Mouse (Mus musculus) myocyte (in vitro differentiated cells): ENCODE results near the gene 2210016F16Rik. TPM values are rescaled to one million over a fixed set of nuclear protein-coding genes. Genes with fewer than 3 reads are reported as not detected.
A peak's percentile ranks its signal among the peaks of the same experiment; 100 is the strongest.

Experiments
- H3K27me3 ChIP-seq: one replicate; pipeline ENCODE4 v1.6.1; 2011; ENCODE audit not compliant: control insufficient read depth, insufficient read depth, insufficient read length
- H3K36me3 ChIP-seq: one replicate; pipeline ENCODE4 v1.6.1; 2011; ENCODE audit not compliant: control insufficient read depth, insufficient read depth
- H3K4me2 ChIP-seq: one replicate; pipeline ENCODE4 v1.6.1; 2011; ENCODE audit warnings: low read depth, control low read depth
- H3K4me3 ChIP-seq: one replicate; pipeline ENCODE4 v1.5.1; 2011; ENCODE audit warnings: mild to moderate bottlenecking, control low read depth, moderate library complexity
- H3K79me2 ChIP-seq: one replicate; pipeline ENCODE4 v1.6.1; 2011; ENCODE audit not compliant: control insufficient read depth, insufficient read depth
- H3ac ChIP-seq: one replicate; pipeline ENCODE4 v1.6.1; 2011; ENCODE audit not compliant: control insufficient read depth, insufficient read length
- CEBPB ChIP-seq: IDR thresholded peaks from 2 replicates; pipeline ENCODE4 v1.6.1; 2011; ENCODE audit warnings: mild to moderate bottlenecking, moderate library complexity; ENCODE audit not compliant: poor library complexity, insufficient read depth, severe bottlenecking
- E2F4 ChIP-seq: IDR thresholded peaks from one replicate; pipeline ENCODE4 v1.6.1; 2011; ENCODE audit warnings: mild to moderate bottlenecking, control low read depth, moderate library complexity; ENCODE audit not compliant: insufficient read depth
- MAX ChIP-seq: IDR thresholded peaks from one replicate; pipeline ENCODE4 v1.6.1; 2011; ENCODE audit warnings: low read depth, mild to moderate bottlenecking, control low read depth
- MYOD1 ChIP-seq, 3 experiments: IDR thresholded peaks; one replicate each; pipeline ENCODE4 v1.6.1; 2011; ENCODE audit warnings: control low read depth in 2 of 3, low read depth in 2 of 3, mild to moderate bottlenecking in 2 of 3, moderate library complexity in 1 of 3; ENCODE audit not compliant: insufficient read length in 2 of 3, control insufficient read depth in 1 of 3
- MYOG ChIP-seq, 3 experiments: IDR thresholded peaks; one replicate each; pipeline ENCODE4 v1.6.1; 2011; ENCODE audit warnings: control low read depth in 2 of 3, low read depth in 2 of 3, mild to moderate bottlenecking in 2 of 3; ENCODE audit not compliant: insufficient read length in 2 of 3, control insufficient read depth in 1 of 3, insufficient read depth in 1 of 3
- POLR2A ChIP-seq: IDR thresholded peaks from one replicate; pipeline ENCODE4 v1.6.1; 2011; ENCODE audit warnings: low read depth, mild to moderate bottlenecking, control low read depth, moderate library complexity; ENCODE audit not compliant: insufficient read length
- POLR2AphosphoS2 ChIP-seq: IDR thresholded peaks from one replicate; pipeline ENCODE4 v1.6.1; 2011; ENCODE audit warnings: low read depth, control low read depth; ENCODE audit not compliant: insufficient read length
- REST ChIP-seq: IDR thresholded peaks from one replicate; pipeline ENCODE4 v1.6.1; 2011; ENCODE audit warnings: mild to moderate bottlenecking, control low read depth, moderate library complexity; ENCODE audit not compliant: insufficient read depth, insufficient read length
- SRF ChIP-seq: IDR thresholded peaks from one replicate; pipeline ENCODE4 v1.6.1; 2011; ENCODE audit warnings: low read depth; ENCODE audit not compliant: control insufficient read depth, insufficient read length
- TCF12 ChIP-seq: IDR thresholded peaks from one replicate; pipeline ENCODE4 v1.6.1; 2011; ENCODE audit warnings: mild to moderate bottlenecking, control low read depth; ENCODE audit not compliant: poor library complexity, insufficient read depth, severe bottlenecking
- TCF3 ChIP-seq: IDR thresholded peaks from one replicate; pipeline ENCODE4 v1.6.1; 2011; ENCODE audit warnings: low read depth, control low read depth; ENCODE audit not compliant: insufficient read length
- USF1 ChIP-seq: IDR thresholded peaks from one replicate; pipeline ENCODE4 v1.6.1; 2011; ENCODE audit warnings: low read depth, mild to moderate bottlenecking, control low read depth, moderate library complexity
- polyA plus RNA-seq: library from polyadenylated mRNA; unstranded; fragments of >200 nt; fragmentation: generic; extraction: Trizol; gene quantifications from one replicate; pipeline ENCODE4 v1.2.1, GENCODE M21; 2012; ENCODE audit warnings: missing spikeins

Gene 2210016F16Rik
- polyA plus RNA-seq, 1 experiment, result 3.7 TPM

- peaks cover 23% of the 10 kb centered on the region for H3K36me3 ChIP-seq
- H3K79me2 ChIP-seq, result peaks cover 78% of the 10 kb centered on the region
- peak overlapping the region; percentile 68 for H3K4me2 ChIP-seq
- H3ac ChIP-seq, result peak overlapping the region; percentile 74
- H3K4me3 ChIP-seq, result peak overlapping the region; percentile 79
- no peaks in the 10 kb centered on the region for H3K27me3 ChIP-seq
- no peak for TF ChIP-seq POLR2AphosphoS2
- no peak for TF ChIP-seq MAX
- TF ChIP-seq SRF, result no peak
- TF ChIP-seq REST, result no peak
- no peak for TF ChIP-seq CEBPB
- TF ChIP-seq MYOG (IDR thresholded peaks at IDR 0.05; ENCODE audit: control insufficient read depth in 1 of 3, insufficient read depth in 1 of 3, insufficient read length in 2 of 3, low read depth in 2 of 3), result peak in 1 of 3 experiments; percentile 0
- TF ChIP-seq POLR2A, result no peak
These were observed 17.7 kb upstream of the 2210016F16Rik start for GRCm38 (mm10) chr13:58402744-58403110.

- Histone ChIP-seq H3K36me3 (peaks cover 28% of the 10 kb centered on the region), H3K4me2 (peak within 1 kb of the TSS; percentile 72), H3K79me2 (peaks cover 84% of the 10 kb centered on the region), H3ac (peak within 1 kb of the TSS; percentile 74), H3K27me3 (no peaks in the 10 kb centered on the region), H3K4me3 (peak within 1 kb of the TSS; percentile 79)
- TF ChIP-seq USF1 (peak; percentile 93), TCF3 (no peak), MYOD1 (IDR thresholded peaks at IDR 0.05; ENCODE audit: control insufficient read depth in 1 of 3, insufficient read length in 2 of 3, low read depth in 2 of 3) (peak in 1 of 3 experiments; percentile 13), E2F4 (peak; percentile 60), REST (peak; percentile 54), MYOG (IDR thresholded peaks at IDR 0.05; ENCODE audit: control insufficient read depth in 1 of 3, insufficient read depth in 1 of 3, insufficient read length in 2 of 3, low read depth in 2 of 3) (no peak), TCF12 (no peak), POLR2A (peak; percentile 77), POLR2AphosphoS2 (peak; percentile 92), SRF (no peak), CEBPB (no peak)
These were observed 17.1 kb upstream of the 2210016F16Rik start, which contains the start of gene Rmi1 for GRCm38 (mm10) chr13:58402003-58402743. Gene Rmi1, plus strand, starts transcription at chr13:58402248.

GRCm38 (mm10) chr13:58401135-58402002, 16.3 kb upstream of the 2210016F16Rik start:
- Histone ChIP-seq H3K4me3 (peak overlapping the region; percentile 79), H3K4me2 (peak overlapping the region; percentile 72), H3K27me3 (no peaks in the 10 kb centered on the region), H3ac (peak overlapping the region; percentile 74), H3K79me2 (peaks cover 86% of the 10 kb centered on the region), H3K36me3 (peaks cover 36% of the 10 kb centered on the region)
- TF ChIP-seq E2F4 (no peak), MYOG (IDR thresholded peaks at IDR 0.05; ENCODE audit: control insufficient read depth in 1 of 3, insufficient read depth in 1 of 3, insufficient read length in 2 of 3, low read depth in 2 of 3) (peak in 1 of 3 experiments; percentile 11), POLR2A (peak; percentile 71), REST (no peak), CEBPB (no peak), USF1 (no peak), TCF3 (no peak), TCF12 (no peak), MYOD1 (IDR thresholded peaks at IDR 0.05; ENCODE audit: control insufficient read depth in 1 of 3, insufficient read length in 2 of 3, low read depth in 2 of 3) (peak in 1 of 3 experiments; percentile 2), MAX (no peak), SRF (no peak), POLR2AphosphoS2 (peak; percentile 86)

GRCm38 (mm10) chr13:58400576-58400975, 15.6 kb upstream of the 2210016F16Rik start:
- TF ChIP-seq SRF, result no peak
- H3K4me2 ChIP-seq, result peak overlapping the region; percentile 72
- H3K27me3 ChIP-seq, result no peaks in the 10 kb centered on the region
- peak overlapping the region; percentile 79 for H3K4me3 ChIP-seq
- peaks cover 44% of the 10 kb centered on the region for H3K36me3 ChIP-seq
- peaks cover 83% of the 10 kb centered on the region for H3K79me2 ChIP-seq
- peak overlapping the region; percentile 74 for H3ac ChIP-seq
